Mouse (Mus musculus) ES-CJ7 (cell line): ENCODE measurements around the gene Olfr1443.

ENCODE experiments used
- DNase-seq: peaks from one replicate; pipeline ENCODE4 v3.0.0; 2011; ENCODE audit warnings: low read depth, low spot score

The Olfr1443 gene

GRCm38 (mm10) chr19:12731950-12732349 is 54.0 kb downstream of the Olfr1443 start:
- peak; percentile 73 for DNase-seq
